Mouse (Mus musculus): Measurements from ENCODE around the gene Myof.

GRCm38 (mm10) chr19:38082931-38083525 is 39.7 kb upstream of the Myof start:
- no peak for TF ChIP-seq POLR2A (IDR thresholded peaks at IDR 0.05; ENCODE audit: low read depth, low read length)
- no peak for TF ChIP-seq CTCF (IDR thresholded peaks at IDR 0.05; ENCODE audit: extremely low read depth, insufficient read length, insufficient replicate concordance, low read depth, low read length)
